ENCODE assay signal across 16 mouse cellular contexts in the genomic region with DNA sequence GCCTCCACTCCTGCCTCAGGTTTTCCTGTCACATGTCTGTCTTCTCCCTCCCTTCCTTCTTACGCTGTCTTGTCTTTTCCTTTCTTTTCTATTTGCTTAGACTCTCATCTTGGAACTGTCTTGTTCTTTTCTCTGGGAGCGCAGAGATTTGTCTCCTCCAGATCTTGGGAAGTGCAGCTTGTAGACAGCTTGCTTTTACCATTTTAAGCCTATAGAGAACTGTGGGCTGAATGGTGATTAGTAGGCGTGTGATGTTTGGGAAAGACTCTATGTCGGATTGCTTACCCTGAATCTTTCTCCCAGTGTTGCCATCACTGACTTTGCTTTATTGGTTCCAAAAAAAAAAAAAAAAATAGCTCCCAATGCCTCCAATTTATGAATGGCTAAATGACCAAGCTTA.
"Had no signal": no experiment of that assay in that cellular context is flagged by ENCODE, and none has a peak within 500 bp of the region (broad histone marks: within the 10 kb centered on the region; RNA-seq: fewer than 3 reads in every experiment).

No protein-coding gene starts in this region.

- DNase-seq: gastrocnemius, adult 2 months; gastrocnemius, postnatal 10 days; gastrocnemius, postnatal 25 days; heart, adult 18-20 months; heart, postnatal 10 days; heart, postnatal 4 days; kidney, adult 18-20 months; kidney, adult 8-10 months; kidney, postnatal 10 days; kidney, postnatal 25 days; kidney, postnatal 4 days had no signal

- ATAC-seq: hindbrain, embryonic 16.5 days; inflammation-experienced regulatory T-cells, adult 6 months; intestine, embryonic 15.5 days; intestine, postnatal 0 days; liver, embryonic 12.5 days had no signal
